Mouse (Mus musculus) midbrain, postnatal 0 days (tissue): ENCODE results near the gene Colgalt2. TPM values are rescaled to one million over a fixed set of nuclear protein-coding genes. Genes with fewer than 3 reads are reported as not detected.

Experiments
- ATAC-seq: fragments of 200-750 bp; cut with Nextera tagmentation; 2 replicates; pipeline ENCODE4 v1.8.0; 2017; ENCODE audit warnings: moderate number of reproducible peaks, mild to moderate bottlenecking, moderate TSS enrichment, moderate library complexity; ENCODE audit not compliant: low FRiP score
- DNase-seq: peaks from one replicate; pipeline ENCODE4 v3.0.0-alpha.2; 2015; ENCODE audit warnings: low spot score
- H3K27ac ChIP-seq: fragments of 300-500 bp; sonication (generic); 2 replicates; pipeline ENCODE4 v1.5.1; 2014; ENCODE audit warnings: low read depth, mild to moderate bottlenecking, low read length, mixed read lengths
- H3K27me3 ChIP-seq: fragments of 300-500 bp; sonication (generic); 2 replicates; pipeline ENCODE4 v1.6.1; 2014; ENCODE audit warnings: low read length, control low read depth, mixed read lengths; ENCODE audit not compliant: insufficient read depth
- H3K36me3 ChIP-seq: fragments of 300-500 bp; sonication (generic); 2 replicates; pipeline ENCODE4 v1.6.1; 2014; ENCODE audit warnings: low read length, control low read depth, mixed read lengths; ENCODE audit not compliant: insufficient read depth
- H3K4me1 ChIP-seq: fragments of 300-500 bp; sonication (generic); 2 replicates; pipeline ENCODE4 v1.6.1; 2014; ENCODE audit warnings: mild to moderate bottlenecking, control low read depth, antibody characterized with exemption, low read length, mixed read lengths; ENCODE audit not compliant: insufficient read depth
- H3K4me2 ChIP-seq: fragments of 300-500 bp; sonication (generic); 2 replicates; pipeline ENCODE4 v1.6.1; 2014; ENCODE audit warnings: low read depth, mild to moderate bottlenecking, low read length, mixed read lengths; ENCODE audit not compliant: poor library complexity, severe bottlenecking
- H3K4me3 ChIP-seq: fragments of 300-500 bp; sonication (generic); 2 replicates; pipeline ENCODE4 v1.5.1; 2014; ENCODE audit warnings: low read depth, mild to moderate bottlenecking, low read length, moderate library complexity
- H3K9ac ChIP-seq: fragments of 300-500 bp; sonication (generic); replicated peaks from 2 replicates; pipeline ENCODE4 v1.6.1; 2014; ENCODE audit warnings: mild to moderate bottlenecking, low read length, moderate library complexity, mixed read lengths; ENCODE audit not compliant: poor library complexity, severe bottlenecking
- H3K9me3 ChIP-seq: fragments of 300-500 bp; sonication (generic); 2 replicates; pipeline ENCODE4 v1.6.1; 2016; ENCODE audit warnings: low read length, control low read depth
- CTCF ChIP-seq: IDR thresholded peaks from 2 replicates; pipeline ENCODE4 v1.5.1; 2016; ENCODE audit warnings: antibody characterized with exemption, mild to moderate bottlenecking
- WGBS: fragments of 180-500 bp; shearing (Covaris S2); extraction: QIAGEN DNeasy Blood & Tissue Kit; methylation state at CpG from one replicate; pipeline ENCODE4 v1.1.7; 2014; 5-methylcytosine and 5-hydroxymethylcytosine counted together
- polyA plus RNA-seq: library from polyadenylated mRNA; unstranded; fragments of >200 nt; fragmentation: Nextera tagmentation; extraction: Ambion mirVana; gene quantifications from 2 replicates; pipeline ENCODE4 v1.2.1, GENCODE M21; 2015
- total RNA-seq: library from RNA; depleted of rRNA; stranded (reverse); fragments of >200 nt; gene quantifications from 2 replicates; pipeline ENCODE4 v1.2.3, GENCODE M21; 2014

Gene Colgalt2
- total and polyA plus RNA-seq, 2 experiments from 2014 or later = 5.3 to 14.2 TPM

DNA sequence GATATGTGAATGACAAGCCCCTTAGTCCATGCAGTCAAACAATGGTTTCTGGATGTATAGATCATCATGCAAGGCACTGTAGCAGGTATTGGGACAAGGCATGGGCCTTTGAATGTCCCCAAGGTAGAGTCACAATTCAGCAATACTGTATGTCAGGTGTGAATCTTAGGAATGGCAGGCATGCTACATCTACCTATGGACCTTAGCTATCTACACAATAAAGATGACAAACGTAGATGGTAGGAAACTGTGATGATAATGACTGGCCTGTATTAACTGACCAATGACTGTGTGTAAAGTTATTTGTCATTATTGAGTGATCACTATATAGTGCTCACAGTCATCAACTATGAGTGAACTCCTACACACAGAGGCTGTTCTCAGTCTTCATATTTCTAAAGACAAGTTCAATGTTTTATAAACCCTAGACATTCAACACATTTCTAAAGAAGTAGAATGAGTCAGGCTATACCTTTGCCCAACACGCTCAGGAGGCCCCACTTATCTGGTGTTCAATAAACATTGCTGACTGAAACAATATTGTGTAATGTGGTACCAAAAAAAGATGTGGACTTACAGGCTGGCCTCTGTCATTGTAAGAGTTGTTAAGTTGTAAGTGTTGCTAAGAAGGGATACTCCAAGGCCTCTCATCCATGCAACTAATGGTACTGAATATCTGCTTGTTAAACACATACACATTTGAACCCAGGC is 144.0 kb downstream of the Colgalt2 start:
- no peak for TF ChIP-seq CTCF
- Histone ChIP-seq H3K9me3 (no peaks in the 10 kb centered on the region), H3K4me3 (no peak overlapping the region), H3K27me3 (no peaks in the 10 kb centered on the region), H3K4me1 (no peaks in the 10 kb centered on the region), H3K27ac (no peak overlapping the region), H3K9ac (no peak overlapping the region), H3K36me3 (peaks cover 14% of the 10 kb centered on the region; the same call in 1 of the 2 replicates), H3K4me2 (no peak overlapping the region)
- 94% methylated on average over 2 of the region's 2 CpGs for WGBS
- no peak for DNase-seq
- ATAC-seq = no peak

DNA sequence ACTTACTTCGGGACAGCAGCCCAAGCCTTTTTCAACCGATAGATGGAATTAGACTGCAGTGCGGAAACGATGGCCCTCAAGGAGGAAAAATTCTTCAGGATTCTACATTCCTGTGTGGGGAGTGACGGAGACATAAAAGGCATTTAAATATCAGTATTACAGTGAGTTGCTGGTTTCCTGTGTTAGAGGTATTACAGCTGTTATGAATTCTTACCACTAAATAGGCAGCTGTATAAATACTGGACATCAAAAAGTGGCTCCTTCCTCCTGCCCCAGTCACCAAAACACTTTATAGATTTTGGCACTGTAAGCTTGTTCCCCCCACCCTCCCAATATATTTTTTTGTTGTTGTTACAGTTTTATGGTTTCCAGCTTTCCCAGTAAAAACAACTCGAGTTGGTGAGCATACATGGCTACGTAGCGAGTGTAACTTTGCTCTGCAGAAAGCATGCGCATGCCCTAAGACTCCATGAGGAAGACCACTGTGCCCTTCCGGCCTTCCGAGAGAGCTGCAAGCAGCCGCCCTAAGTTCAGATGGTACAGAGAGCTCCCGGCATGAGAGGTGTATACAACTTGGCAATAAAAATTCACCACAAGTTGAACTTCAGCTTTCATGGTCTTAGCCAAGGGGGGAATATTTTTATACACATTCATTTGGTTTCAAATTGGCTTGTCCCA is 149.6 kb downstream of the Colgalt2 start:
- WGBS = 88% methylated on average over 13 of the region's 13 CpGs
- Histone ChIP-seq H3K27ac (no peak overlapping the region), H3K9me3 (no peaks in the 10 kb centered on the region), H3K36me3 (peaks cover 4% of the 10 kb centered on the region; the same call in 1 of the 2 replicates), H3K4me3 (no peak overlapping the region), H3K4me2 (no peak overlapping the region), H3K4me1 (no peaks in the 10 kb centered on the region), H3K27me3 (no peaks in the 10 kb centered on the region), H3K9ac (no peak overlapping the region)
- DNase-seq (no peak), ATAC-seq (no peak)
- no peak for TF ChIP-seq CTCF

DNA sequence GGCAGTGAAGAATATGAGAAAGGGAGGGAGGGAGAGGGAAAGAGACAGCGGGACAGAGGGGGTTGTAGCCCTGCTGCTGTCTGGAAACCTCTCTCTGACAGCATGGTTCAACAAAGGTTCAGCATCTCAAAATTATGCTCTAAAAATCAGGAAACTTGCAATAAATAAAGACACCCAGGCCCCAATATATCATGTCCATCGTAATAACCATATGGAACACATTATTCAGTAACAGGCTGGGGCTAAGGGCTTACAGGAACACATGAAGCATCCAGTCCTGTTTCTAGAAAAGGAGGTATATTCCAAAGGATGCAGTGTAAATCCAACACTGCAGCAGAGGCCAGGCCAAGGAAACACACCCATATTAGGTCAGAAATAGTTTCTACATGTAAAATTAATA is 150.9 kb downstream of the Colgalt2 start:
- WGBS = 76% methylated on average over 2 of the region's 2 CpGs
- Histone ChIP-seq H3K36me3 (0 out of 2 replicates have a peak, but pooled peaks cover 3% of the 10 kb centered on the region), H3K9ac (no peak overlapping the region), H3K27me3 (no peaks in the 10 kb centered on the region), H3K4me3 (no peak overlapping the region), H3K27ac (no peak overlapping the region), H3K4me2 (no peak overlapping the region), H3K4me1 (no peaks in the 10 kb centered on the region), H3K9me3 (no peaks in the 10 kb centered on the region)
- ATAC-seq = no peak
- no peak for TF ChIP-seq CTCF
- no peak for DNase-seq

DNA sequence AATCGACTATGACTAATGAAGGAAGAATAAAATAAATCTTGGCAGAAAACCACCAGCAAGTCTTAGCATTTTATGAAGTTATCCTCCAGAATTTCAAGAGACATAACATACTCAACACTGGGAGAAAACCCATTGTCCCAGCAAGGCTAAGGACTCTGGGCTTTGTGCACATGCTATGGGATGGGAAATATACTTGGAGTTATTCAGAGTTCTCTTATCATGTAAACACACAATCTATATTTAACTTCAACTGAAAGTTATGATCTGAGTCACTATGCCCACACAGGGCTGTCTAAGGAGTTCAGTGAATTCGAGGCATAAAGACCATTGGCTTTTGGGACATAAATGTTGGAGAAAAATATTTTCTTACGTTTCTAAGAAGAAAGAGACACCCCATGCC is 151.3 kb downstream of the Colgalt2 start:
- Histone ChIP-seq H3K4me2 (no peak overlapping the region), H3K9me3 (no peaks in the 10 kb centered on the region), H3K27ac (no peak overlapping the region), H3K9ac (no peak overlapping the region), H3K4me1 (no peaks in the 10 kb centered on the region), H3K36me3 (0 out of 2 replicates have a peak, but pooled peaks cover 3% of the 10 kb centered on the region), H3K27me3 (no peaks in the 10 kb centered on the region), H3K4me3 (no peak overlapping the region)
- no peak for TF ChIP-seq CTCF
- 86% methylated on average over 3 of the region's 3 CpGs for WGBS
- DNase-seq (no peak), ATAC-seq (no peak)

DNA sequence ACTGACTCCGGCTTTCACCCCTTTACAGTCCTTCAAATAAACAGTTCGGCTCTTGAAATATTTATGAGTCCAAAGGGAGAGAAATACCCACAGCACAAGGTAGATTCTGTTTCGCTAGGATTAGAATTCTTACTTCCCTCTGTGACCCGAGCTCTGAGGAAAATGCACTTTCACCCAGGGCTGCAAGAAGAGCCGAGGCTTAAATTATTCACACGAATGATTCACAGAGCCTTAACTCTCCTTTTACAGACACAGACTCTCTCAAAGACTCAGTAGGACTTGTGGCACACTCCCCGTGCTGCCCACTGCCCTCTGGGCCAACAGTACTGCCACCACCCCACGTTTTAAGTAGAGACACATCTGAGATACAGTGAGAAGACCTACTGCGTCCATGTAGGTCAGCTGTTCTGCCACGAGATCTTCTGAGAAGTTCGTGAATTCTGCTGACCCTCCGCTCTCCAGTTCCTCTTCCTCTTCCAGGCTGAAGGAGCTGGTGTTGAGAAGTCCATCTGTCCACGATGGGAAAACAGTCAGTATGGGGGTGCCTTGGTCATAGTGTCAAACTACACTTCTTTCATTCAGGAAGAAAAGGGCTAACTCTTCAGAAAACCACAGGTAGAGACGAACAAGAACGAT is 154.4 kb downstream of the Colgalt2 start:
- Histone ChIP-seq H3K27ac (no peak overlapping the region), H3K36me3 (0 out of 2 replicates have a peak, but pooled peaks cover 3% of the 10 kb centered on the region), H3K27me3 (no peaks in the 10 kb centered on the region), H3K4me2 (no peak overlapping the region), H3K9me3 (no peaks in the 10 kb centered on the region), H3K9ac (no peak overlapping the region), H3K4me1 (no peaks in the 10 kb centered on the region), H3K4me3 (no peak overlapping the region)
- ATAC-seq (no peak), DNase-seq (no peak)
- 65% methylated on average over 15 of the region's 15 CpGs for WGBS
- TF ChIP-seq CTCF = no peak
